Mouse (Mus musculus): ENCODE measurements around the gene Atp6v0d1. TPM values are rescaled to one million over a fixed set of nuclear protein-coding genes. Genes with fewer than 3 reads are reported as not detected.

The Atp6v0d1 gene
- total RNA-seq, 2 experiments from 2014 or later = 92.8 to 94.0 TPM

DNA sequence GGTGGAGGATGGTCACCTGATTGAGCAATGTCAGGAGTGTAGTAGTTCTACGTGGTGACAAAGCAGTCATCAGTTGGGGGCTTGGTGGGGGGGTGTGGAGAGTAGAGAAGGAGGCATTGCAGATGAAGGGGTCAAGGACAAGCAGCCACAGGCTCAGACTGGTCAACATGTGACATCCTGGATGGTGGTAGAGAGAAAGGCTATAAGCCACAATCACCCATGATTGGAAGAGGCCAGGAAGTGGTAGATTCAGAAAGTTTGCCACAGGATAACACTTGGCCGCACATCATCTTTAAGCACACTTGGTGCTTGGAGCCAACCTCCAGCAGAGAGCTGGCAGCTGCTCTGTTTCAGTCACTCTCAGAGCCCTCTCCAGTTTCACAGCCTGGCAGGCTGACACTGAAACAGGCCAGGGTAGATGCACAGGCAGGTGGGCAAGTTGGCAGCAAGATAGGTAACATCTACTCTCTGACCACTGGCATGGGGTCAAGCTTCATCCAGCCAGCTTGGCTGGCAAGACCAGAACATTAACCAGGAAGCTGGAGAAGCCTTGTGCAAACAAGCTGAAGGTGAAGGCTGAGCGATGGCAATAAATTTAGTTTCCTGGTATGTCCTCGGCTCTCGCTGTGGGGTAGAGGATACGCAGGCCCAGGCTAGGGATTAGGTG lies 28.7 kb downstream of the Atp6v0d1 start:
- DNase-seq = no peak

DNA sequence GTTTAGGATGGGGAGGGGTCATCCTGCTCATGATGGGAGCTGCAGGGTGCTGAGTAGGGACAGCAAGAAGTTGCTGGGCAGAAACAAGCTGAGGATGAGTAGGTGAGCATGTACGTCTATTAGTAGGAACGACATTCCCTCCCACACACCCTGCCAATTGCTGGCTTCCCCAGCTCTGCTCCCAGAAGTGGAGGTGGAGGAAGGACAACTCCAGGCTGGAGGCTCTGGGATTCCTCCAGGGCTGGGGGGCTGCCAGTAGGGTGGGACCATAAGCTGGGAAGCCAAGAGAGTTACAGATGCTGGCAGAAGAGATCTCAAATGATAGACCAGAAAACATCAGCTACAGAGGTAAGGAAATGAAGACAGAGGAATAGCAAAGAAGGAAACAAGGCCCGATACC lies 29.3 kb downstream of the Atp6v0d1 start:
- no peak for DNase-seq

DNA sequence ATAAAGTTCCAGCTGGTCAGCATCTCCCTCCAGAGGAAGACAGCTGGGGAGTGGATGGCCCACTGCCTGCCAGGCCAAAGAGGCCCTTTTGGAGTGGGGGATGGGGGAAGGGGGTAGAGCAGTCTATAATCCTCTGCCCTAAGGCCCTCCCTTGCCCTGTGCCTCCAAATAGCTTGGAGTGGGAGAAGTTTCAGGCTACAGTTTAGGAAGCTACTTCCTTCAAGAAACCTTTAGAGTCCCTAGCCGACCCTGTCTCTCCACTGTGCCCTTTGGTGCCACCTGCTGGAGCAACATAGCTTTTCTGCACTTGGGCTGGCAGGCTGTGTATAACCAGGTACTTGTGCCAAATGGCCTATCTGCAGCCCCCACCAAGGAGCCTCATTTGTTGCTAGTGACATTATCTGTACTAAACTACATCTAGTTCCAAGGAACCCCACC lies 31.9 kb downstream of the Atp6v0d1 start:
- peak; percentile 87 for DNase-seq

DNA sequence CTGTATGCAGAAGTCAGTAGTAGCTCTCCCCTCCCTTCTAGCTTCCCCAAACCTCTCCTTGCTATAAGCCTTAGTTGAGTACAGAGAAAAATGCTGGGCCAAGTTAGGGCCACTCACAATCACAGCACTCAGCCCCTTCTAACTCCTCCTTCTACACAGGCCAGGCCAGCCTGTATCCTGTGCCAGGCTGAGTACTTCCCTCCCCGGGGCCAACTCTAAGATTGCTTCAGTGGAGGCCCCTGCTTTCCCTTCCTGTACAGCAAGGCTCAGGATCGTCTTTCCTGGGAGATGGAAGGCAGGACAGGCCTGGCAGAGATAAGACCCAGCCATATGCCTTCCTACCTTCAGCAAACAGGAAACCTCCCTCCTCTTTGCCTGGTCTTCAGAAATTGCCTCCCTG lies 32.4 kb downstream of the Atp6v0d1 start:
- no peak for DNase-seq

DNA sequence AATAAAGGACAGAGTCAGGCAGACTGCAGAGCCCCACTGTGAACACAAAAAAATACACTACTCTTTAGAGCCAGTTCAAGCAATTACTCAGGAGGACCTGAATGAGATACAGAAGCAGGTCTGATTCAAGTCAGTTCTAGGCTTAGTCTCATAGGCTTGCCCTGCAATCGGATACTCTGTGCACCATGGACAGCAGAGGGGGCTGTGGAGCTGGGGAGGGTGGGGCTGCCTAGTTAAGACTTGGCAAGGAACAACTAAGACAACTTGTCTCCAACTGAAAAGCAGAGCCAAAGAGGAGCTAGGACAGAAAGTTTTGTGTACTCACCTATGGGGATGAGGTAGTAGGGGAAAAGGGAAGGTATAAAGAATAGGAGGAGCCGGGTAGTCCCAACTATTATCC lies 34.1 kb downstream of the Atp6v0d1 start:
- peak; percentile 87 for DNase-seq

DNA sequence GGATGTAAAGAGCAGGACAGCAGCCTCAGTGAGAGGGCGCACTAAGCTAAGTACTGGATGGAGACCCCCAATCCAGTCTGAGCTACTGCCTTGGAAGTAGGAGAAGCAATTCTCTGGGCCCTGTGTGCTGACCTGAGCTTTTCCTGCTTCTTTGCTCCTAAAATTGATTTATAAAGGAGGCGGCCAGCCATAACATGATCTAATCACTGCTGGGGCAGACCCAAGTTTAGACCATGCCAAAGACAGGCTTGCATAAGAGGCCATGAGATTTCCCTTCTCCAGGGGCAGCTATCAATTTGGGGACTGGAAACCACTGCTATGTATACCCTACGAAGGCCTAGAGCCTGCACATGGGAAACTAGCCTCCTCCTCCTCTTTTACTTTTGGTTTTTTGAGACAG lies 36.6 kb downstream of the Atp6v0d1 start:
- peak; percentile 52 for DNase-seq

DNA sequence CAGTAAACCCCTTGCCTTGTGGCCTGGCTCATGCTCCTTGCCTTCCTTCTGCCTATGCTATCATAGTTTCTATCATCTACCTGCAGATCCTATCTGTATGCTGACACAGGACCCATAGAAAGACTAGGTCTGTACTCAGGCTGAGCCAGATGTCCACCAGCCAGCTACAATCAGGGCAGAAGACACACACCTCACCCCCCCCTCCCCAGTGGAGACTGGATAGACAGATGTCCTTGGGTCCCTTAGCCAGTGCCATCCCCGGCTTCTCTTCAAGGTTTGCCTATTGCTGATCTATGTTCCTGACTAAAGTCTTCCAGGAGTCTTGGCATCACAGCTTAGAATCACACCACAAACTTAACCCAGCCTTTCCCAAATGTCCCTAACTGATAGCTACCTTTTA lies 37.6 kb downstream of the Atp6v0d1 start:
- DNase-seq = no peak

DNA sequence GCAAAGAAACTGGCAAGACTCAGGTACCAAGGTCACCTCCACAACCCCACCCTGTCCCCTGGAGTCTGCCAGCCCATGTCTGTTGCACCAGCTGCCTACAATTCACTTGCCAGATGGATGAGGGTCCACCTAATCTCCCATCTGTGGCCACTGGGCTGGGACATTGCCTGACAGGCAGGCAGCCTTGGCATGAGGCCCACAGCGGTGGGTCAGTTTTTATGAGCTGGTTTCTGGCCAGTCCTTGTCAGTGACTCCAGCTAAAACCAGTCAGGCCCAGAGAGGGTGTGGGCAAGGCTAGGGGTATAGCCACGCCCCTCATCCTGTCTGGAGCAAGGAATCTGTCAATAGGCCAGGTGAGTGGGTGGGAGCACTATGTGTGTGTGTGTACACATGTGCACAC lies 38.7 kb downstream of the Atp6v0d1 start:
- peak; percentile 60 for DNase-seq

DNA sequence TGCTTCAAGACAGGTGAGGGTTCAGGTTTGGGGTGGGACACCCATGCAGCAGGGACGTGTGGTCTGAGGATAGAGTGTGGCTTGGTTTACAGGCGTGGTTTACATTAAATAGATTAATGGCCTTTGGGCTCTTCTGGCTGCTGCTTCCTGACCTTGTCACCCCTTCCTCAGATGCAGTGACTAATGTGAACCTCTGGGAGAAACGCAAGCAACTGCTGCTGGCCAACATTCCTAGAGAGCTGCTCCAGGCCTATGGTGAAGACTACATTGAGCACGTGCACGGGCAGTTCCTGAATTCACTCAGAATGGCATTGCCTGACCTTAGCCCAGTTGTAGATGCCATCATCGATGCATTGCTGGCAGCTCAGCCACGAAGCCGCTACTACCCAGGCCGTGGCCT lies 43.0 kb downstream of the Atp6v0d1 start:
- DNase-seq = no peak

DNA sequence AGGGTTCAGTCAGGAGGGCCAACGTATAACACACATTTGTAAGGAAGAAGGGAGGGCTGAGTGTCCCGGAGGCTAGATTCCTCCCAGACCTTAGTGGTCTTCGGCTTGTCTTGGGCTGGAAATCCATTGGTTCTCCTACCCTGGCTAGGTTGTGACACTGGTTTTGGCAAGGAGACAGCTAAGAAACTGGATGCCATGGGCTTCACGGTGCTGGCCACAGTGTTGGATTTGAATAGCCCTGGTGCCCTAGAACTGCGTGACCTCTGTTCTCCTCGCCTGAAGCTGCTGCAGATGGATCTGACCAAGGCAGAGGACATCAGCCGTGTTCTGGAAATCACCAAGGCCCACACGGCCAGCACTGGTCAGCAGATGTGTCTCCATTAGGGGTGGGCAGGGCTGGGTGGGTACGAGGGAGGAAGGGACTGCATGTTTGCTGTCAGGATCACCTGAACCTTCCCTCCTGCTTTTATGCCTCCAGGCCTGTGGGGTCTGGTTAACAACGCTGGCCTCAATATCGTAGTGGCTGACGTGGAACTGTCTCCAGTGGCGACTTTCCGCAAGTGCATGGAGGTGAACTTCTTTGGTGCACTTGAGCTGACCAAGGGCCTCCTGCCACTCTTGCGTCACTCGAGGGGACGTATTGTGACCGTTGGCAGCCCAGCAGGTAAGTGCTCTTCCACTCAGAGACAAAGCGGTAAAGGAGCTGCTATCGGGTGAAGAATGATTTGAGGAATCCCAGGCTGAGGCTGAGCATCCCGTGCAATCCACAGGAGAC lies 43.7 kb downstream of the Atp6v0d1 start:
- no peak for DNase-seq

DNA sequence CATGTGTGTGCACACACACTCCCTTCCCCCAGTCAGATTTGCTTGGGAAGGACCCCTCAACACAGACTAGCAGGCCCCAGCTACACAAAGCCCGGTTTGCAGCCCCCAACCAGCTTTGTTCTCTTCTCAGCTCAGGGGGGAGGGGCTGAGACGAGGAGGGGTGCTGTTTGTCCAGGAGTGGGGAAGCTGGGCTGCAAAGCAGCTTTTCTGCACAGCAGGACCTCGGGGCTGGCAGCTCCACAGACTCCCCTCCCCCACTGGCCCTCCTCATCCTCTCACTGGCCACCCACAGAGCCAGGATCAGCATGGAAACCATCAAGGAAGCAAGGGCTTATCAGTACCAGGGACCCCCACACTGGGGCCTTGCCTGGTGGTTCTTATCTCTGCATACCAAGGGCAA lies 44.8 kb downstream of the Atp6v0d1 start:
- DNase-seq = no peak

DNA sequence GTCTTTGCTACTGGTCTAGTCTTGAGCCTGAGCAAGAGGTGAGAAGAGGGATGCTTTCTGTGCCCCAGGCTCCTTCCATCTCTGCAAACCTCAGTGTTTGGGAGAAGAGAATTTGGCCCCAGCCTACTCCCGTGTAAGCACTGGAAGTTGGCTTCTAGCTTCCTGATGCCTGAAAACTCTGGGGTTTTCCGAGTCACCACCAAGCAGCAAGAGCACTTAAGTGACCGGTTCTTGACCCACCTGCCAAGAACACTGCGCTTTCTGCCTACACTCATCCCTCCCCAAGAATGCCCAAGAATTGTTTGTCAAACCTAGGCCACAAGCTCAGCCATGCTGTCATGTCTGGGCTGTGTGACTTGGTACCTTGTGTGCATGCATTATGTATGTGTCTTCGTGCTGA lies 45.3 kb downstream of the Atp6v0d1 start:
- DNase-seq = no peak

DNA sequence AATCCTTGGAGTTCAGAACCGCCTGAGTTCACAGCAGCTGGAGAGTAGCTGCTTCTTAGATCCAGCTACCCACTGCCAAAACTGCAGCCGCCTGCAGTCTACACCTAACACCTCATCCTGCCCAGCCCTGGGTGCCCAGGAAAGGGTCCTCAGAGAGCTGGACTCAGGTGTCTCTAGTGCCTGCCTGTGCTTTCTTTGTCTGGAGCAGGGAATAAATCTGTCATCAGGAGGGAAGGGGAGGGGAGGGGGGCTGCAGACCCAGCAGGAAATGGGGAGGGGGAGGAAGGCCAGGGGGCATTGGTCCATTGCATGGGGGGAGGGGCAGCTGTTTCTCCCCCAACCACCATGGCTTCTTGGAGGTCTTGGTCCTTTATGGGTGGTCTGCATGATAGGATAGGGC lies 46.3 kb downstream of the Atp6v0d1 start:
- no peak for DNase-seq

DNA sequence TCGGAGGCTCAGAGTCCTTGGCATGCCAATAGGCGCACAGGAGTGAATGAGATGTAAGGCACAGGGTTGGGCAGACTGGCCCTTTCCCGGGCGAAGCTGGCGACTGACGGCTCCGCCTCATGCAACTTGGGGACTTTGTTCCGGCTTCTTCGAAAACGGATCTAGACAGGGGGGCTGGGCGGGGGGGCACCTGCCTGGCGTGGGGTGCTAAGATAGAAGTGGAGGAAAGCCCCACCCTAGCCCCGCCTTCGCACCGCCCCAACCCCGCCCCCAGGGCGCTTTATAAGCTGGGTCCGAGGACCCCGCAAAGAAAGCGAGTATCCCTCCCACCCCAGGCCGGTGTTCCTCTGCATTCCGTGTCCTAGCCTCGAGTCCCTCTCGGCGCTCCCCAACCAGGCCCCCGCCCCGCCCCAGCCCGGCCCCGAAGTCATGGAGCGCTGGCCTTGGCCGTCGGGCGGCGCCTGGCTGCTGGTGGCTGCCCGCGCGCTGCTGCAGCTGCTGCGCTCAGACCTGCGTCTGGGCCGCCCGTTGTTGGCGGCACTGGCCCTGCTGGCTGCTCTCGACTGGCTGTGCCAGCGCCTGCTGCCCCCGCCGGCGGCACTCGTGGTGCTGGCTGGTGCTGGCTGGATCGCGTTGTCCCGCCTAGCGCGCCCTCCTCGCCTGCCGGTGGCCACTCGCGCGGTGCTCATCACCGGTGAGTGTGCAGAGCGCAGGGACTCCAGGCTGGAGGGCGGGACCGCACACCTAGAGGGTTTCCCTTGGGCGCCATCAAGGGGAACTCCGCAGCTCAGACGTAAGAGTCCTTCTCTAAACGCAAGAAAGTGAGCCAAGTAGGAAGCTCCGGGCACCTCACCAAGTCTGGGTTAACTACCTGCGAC lies 47.2 kb downstream of the Atp6v0d1 start, which contains the start of gene Hsd11b2:
TSS of gene Hsd11b2 (plus strand) at position 320 of the 878 bp plus-strand sequence.
- DNase-seq = peak; percentile 60

DNA sequence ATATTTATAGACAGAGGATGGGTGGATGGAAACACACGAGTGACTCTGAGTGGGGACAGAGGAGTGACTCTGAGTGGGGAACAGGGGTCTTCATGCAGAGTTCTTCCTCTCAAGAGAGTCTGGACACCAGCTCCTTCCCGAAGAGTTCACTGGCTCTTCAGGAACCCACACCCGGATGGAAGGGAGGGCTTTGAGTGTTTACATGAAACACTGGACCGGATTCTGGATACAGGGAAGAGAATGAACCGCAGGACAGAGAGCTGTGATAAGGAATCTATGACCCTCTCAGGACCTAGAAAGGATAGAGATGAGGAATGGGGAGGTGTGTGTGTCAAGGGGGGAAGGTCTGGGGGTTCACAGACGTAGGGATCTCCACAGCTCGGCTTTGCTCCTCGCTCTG lies 48.5 kb downstream of the Atp6v0d1 start:
- no peak for DNase-seq

DNA sequence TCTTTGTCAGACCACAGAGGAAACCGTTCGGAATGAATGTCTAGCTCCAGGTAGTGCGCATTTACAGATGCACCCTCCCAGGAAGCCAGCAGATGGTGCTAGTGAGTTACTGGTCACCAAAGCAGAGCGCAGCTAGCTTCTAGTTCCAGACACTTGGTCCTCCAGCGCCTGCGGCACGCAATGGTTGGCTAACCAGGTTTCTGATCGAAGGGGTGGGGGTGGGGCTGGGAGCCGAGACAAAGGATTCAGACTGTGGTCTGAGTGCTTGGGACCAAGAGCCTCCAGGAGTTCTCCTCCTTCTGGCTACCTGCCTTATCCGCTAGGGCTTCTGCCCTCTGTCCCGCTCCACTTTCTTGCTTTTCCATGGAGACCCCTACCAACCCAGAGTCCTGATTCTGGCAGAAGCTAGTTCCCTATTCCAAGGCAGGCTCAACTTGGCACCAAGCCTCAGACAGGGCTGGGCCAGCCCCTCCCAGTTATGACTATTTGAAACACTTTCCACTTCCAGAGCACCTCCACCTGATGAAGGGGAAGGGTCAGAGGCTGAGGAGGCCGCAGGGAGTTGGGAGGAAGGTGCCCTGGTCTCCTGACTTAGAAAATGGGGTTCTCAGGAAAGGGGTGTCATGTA lies 49.7 kb downstream of the Atp6v0d1 start:
- DNase-seq = peak; percentile 85

DNA sequence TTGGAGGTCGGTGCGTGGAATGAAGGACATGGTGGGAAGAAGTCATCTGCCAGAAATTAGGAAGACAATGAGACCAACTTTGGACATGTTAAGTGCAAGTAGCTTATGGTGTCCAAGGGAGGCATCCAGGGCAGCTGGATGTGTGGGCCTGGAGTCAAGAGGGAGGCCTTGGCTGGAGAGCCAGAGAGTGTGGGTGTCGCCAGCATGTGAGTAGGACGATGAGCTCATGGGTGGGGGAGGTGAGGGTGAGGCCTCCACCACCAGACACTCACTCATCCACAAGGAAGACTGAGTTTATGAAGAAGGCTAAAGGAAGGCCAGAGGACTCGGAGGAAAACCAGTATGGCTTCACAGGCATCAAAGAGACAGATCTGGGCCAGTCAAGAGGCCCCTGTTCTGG lies 51.2 kb downstream of the Atp6v0d1 start:
- DNase-seq = peak; percentile 70

DNA sequence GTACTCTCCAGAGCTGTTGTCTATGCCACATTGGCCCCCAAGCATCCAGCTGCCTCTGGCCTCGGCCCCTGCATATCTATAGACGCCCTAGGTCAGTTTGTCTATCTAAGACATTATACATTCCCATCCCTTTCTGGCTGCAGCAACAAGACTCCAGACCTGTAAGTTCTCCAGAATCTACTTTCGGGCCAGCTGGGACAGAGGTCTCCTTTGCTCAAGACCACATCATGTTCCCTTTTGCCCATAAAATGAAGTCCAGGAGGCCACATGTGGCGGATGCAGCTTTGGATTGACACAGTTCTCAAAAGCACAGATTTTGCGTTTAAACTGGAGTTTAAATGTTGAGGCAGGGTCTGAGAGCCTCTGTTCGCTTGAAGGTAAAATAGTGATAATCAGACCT lies 51.7 kb downstream of the Atp6v0d1 start:
- DNase-seq = no peak

DNA sequence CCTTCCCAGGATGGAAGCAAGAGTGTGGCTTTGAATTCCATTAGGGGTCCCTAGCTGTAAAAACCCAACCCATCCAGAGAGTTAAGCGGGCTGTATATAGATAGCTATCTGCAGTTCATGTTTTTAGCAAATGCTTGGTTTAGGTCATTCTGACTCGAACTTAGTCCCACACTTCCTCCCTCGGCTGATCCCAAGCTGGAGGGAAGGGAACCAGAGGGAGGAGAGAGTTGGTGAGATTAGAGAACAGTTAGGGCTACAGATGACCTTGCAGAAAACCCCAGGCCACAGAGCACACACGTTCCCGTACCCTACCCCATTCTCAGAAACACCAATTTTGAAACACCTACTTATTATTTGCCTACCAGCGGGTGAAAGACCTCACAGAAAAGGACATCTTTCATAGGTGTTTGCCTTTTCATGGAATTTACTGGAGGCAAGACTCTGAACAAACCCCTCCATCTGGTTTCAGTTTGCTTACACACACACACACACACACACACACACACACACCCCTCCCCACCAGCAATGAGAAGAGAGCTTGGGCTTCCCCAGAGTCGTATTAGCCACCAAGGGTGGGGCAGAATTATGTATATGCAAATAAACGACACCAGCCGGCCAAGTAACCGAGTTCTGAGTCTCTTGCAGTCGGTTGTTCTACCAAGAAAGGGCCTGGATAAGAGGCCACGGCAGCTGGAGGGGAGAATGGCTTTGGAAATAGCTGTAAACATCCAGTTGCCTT lies 55.7 kb downstream of the Atp6v0d1 start:
- no peak for DNase-seq

DNA sequence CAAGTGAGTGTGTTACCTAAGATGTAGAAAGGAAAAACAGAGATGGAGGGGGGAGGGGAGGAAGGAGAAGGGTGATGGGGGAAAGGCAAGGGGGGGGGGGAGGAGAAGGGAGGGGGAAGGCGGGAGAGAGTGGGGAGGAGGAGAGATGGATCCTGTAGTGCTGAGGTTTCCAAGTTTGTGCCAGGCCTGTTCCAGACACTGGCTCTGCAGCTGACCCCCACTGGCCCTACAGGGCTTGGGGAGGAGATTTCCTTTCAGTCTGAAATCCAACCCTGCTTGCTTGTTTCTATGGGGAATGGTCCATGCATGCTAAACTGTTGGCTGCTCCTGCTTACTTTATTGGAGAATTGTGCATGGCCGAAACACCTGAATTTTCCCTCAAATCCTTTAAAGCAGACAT lies 57.1 kb downstream of the Atp6v0d1 start:
- no peak for DNase-seq

DNA sequence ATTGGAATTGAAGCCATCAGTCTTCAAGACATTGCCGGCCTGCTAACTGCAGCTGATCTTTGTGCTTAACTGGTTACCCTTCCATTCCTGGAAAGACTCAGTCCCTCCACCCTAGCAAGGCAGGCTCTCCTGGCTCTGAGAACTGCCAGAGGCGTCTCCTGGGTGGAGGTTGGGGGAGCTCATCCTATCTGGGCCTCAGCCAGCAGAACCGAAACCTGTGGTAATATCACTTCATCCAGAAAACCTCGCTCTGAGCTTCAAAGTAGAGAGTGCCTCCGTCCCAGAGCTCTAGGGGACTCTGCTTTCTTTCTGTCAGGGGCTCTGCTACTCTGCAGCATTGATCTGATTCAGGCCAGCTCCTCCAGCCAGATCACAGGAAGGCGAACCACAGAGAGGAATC lies 58.9 kb downstream of the Atp6v0d1 start:
- no peak for DNase-seq

DNA sequence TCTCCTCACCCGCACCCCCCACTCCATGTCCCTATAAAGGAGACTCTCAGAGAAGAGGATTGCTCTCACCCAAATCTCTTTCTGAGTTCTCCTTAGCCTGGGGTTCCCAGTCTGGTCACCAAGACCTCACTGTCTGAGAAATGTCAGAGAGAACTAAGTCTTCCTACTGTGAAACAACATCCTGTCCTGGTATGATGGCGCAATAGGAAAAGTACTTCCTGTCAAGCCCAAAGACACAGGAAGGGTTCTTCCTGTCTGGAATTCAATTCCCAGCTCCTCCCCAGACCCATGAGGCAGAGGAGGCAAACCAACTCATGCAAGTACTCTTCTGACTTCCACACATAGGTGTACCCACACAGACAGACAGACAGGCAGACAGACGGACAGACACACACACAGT lies 61.2 kb downstream of the Atp6v0d1 start:
- DNase-seq = no peak
